Mouse (Mus musculus): ENCODE results near the gene Large1.
"Not testable (repeated sequence)": the region's sequence is repeated elsewhere in the genome, so short reads cannot be mapped to it uniquely, and the experiment has no call there.

The Large1 gene

GRCm38 (mm10) chr8:73003858-73004257, 349.5 kb downstream of the Large1 start:
- DNase-seq: peak; percentile 23

- DNase-seq: no peak
Measured at GRCm38 (mm10) chr8:72993831-72994230, 359.5 kb downstream of the Large1 start.

GRCm38 (mm10) chr8:72990425-72990824, 362.9 kb downstream of the Large1 start:
- no peak for DNase-seq

- DNase-seq: no peak
Measured at GRCm38 (mm10) chr8:72982832-72983231, 370.5 kb downstream of the Large1 start.

- DNase-seq: no peak
Measured at GRCm38 (mm10) chr8:72955074-72955473, 398.3 kb downstream of the Large1 start.

GRCm38 (mm10) chr8:72941393-72941792, 411.9 kb downstream of the Large1 start:
- DNase-seq: not testable (repeated sequence)

GRCm38 (mm10) chr8:72919182-72919902, 434.0 kb downstream of the Large1 start:
- peak; percentile 2 for DNase-seq

GRCm38 (mm10) chr8:72905491-72905890, 447.8 kb downstream of the Large1 start:
- no peak for DNase-seq

- no peak for DNase-seq
Measured at GRCm38 (mm10) chr8:72901591-72901990, 451.7 kb downstream of the Large1 start.

- DNase-seq: no peak
Measured at GRCm38 (mm10) chr8:72899321-72899720, 454.0 kb downstream of the Large1 start.

- no peak for DNase-seq
Measured at GRCm38 (mm10) chr8:72883033-72883432, 470.3 kb downstream of the Large1 start.

GRCm38 (mm10) chr8:72873411-72873810, 479.9 kb downstream of the Large1 start:
- DNase-seq: no peak

GRCm38 (mm10) chr8:72846881-72847280, 506.5 kb downstream of the Large1 start:
- DNase-seq: no peak

GRCm38 (mm10) chr8:72835863-72836262, 517.5 kb downstream of the Large1 start:
- DNase-seq: no peak

- DNase-seq: no peak
Measured at GRCm38 (mm10) chr8:72833112-72833511, 520.2 kb downstream of the Large1 start.

- DNase-seq: no peak
Measured at GRCm38 (mm10) chr8:72832371-72832770, 521.0 kb downstream of the Large1 start.

GRCm38 (mm10) chr8:72817655-72818349, 535.5 kb downstream of the Large1 start:
- no peak for DNase-seq

- DNase-seq: no peak
Measured at GRCm38 (mm10) chr8:72816679-72817078, 536.7 kb downstream of the Large1 start.

GRCm38 (mm10) chr8:72815681-72816080, 537.7 kb downstream of the Large1 start:
- DNase-seq: peak; percentile 14

GRCm38 (mm10) chr8:72812690-72813089, 540.6 kb downstream of the Large1 start:
- DNase-seq: no peak

GRCm38 (mm10) chr8:72801583-72801982, 551.8 kb downstream of the Large1 start:
- DNase-seq: no peak

- no peak for DNase-seq
Measured at GRCm38 (mm10) chr8:72780644-72781043, 572.7 kb downstream of the Large1 start.

GRCm38 (mm10) chr8:72777797-72778196, 575.5 kb downstream of the Large1 start:
- DNase-seq: no peak

- no peak for DNase-seq
Measured at GRCm38 (mm10) chr8:72766777-72767176, 586.6 kb downstream of the Large1 start.

All from lung, postnatal 10 days (tissue).